Mouse (Mus musculus): ENCODE measurements around the gene Scamp4. TPM values are rescaled to one million over a fixed set of nuclear protein-coding genes. Genes with fewer than 3 reads are reported as not detected.

The Scamp4 gene
- polyA plus RNA-seq (2014; fragmentation: Illumina TruSeq; extraction: RNeasy Lipid Tissue Mini Kit (QIAGEN cat#74804); ENCODE audit: low read depth, low replicate concordance): 1.0 TPM

GRCm38 (mm10) chr10:80602698-80603325 lies at the start of gene Scamp4, which contains the start of gene Adat3:
Scamp4 (plus strand) TSS chr10:80602872.
Adat3 (plus strand) TSS chr10:80602880.

DNA sequence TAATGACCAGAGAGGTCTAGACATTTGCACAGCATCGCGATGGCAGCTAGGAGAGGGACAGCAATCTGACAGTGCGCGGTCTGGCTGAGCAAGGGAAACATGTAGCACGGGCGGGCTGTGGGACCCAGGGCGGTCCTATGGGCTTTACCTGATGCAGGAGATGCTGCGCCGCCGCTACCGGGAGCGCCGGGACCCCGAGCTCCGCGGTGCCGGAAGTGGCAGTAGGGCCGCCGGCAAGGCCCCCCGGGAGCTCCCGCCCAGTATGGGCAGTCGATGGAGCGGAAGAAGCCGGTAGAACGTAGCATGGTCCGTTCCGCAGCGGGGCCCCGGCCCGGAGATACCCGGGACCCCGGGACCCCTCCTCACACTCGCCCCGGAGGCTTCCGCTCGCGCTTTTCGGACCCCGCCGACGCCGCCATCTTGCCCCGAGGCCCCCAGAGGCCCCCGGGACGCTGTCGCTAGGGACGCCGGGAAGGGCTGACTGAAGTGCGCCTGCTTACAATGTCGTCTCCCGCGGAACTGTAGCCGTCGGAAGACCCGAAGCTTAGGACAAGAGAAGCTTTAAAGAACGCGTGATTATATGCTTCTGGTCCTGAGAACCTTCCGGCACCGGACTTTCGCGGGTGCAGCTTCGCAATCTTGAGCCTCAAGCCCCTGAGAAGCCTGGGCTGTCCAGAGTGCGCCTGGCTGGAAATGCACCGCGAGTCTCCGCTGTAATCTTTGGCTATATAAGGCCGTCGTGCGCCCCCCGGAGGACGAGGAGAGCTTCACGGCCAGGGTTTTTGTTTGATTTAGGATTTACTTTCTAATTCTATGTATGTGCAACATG lies 41.3 kb upstream of the Scamp4 start, which contains the start of gene Rexo1:
Gene Rexo1 (minus strand): TSS at position 445 of the 829 bp plus-strand sequence.

DNA sequence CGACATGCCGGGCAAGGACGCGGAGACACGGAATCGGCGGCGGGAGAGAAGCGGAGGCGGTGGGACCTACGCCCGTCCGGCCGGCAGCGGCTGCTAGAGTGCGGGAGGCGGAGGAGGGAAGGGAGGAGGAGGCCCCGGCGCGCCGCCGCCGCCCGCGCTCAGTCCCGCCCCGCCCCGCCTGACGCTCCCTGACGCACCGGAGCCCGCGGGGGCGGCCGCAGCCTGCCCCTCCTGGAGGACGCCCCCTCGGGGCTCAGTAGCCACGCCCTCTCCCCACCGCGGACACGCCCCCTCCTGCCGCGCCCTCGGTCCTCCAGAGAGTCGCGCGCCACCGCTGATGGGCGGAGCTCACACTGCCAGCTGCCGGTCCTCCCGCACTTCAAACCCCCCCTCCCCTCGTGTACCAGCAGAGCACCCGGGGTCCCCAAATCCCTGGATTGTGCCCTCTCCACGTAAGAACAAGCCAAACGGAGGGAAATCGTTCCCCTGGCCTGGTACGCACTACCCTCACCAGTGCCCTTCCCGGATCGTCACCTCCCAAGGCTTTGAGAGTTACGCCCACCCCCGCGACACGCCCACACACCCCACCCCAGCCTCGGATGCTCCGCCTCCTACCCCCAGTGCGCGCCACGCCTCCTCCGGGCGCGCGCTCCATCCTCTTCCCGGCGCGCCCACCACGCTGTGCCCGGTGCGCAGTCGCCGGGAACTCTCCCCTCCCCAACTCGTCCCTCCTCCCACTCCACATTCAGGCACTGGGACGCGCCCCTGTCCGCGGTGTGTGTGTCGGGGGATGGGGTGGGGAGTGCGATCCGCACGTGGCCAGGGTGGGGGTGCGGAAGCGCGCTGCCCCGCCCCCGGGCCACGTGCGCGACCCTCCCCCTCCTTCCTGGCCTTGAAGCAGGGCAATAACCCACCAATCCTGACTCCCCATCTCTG lies 25.2 kb upstream of the Scamp4 start, which contains the start of gene Klf16:
Gene Klf16 (minus strand): TSS at position 127 of the 936 bp plus-strand sequence.

DNA sequence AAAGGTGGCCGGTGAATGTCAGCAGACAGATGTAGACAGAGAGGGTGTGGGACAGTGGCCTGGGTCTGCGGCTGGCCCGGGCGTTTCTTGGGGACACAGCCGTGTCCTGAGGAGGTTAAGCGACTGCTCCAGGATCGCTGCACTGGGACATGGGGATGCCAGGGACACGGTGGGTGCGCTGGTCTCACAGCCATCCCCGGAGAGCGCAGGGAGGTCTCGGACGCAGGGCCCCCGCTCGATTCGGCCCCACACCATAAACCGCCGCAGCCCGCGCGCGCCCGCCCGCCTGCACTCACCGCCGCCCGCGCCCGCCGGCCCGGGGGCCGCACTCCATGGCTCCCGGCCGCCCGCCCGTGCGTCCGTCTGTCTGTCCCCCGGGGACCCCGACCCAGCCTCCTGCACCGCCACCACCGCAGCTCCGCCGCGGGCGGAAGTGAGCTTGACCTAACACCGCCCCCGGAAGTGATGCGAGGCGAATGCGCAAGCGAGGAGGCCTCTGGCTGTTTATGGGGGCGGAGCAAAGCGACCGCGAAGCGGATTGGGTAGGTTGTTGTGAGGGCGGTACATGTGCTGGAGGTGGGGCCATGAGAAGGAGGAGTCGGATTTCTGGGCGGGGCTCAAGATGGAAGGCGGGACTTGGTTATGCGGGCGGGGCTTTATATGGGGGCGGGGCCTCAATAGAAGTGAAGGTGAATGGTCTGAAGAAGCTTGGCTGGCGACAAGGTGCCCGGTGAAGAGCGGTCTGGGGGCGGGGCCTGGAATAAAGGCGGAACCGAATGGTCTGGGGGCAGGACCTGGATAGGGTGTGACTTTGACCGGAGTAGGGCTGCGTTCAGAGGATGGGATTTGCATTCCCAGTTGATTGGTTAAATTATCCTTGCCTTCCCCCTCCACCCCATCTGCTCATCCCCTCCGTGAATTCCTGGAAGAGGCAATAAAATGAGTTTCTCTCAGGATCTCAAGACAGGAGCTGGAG lies 12.5 kb upstream of the Scamp4 start, which contains the start of gene Abhd17a:
Gene Abhd17a (minus strand): TSS at position 463 of the 976 bp plus-strand sequence.

DNA sequence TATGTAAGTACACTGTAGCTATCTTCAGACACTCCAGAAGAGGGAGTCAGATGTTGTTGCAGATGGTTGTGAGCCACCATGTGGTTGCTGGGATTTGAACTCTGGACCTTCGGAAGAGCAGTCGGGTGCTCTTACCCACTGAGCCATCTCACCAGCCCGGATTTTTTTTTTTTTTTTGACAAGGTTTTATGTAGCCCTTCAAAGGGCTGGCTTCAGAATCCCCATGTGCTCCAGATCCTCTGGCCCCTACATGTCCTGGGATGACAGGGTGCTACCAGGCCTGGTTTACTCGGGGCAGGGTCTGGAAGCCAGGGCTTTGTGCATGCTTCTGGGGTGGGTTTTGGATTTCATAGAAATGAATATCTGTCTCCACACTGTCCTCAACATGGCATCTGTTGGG lies 3.0 kb downstream of the Scamp4 start, which contains the start of gene Gm49322:
Gene Gm49322 (plus strand): TSS at position 301 of the 400 bp plus-strand sequence.

GRCm38 (mm10) chr10:80622661-80623456 lies 20.2 kb downstream of the Scamp4 start, which contains the start of gene Csnk1g2:
Csnk1g2 (plus strand) TSS chr10:80622838.

DNA sequence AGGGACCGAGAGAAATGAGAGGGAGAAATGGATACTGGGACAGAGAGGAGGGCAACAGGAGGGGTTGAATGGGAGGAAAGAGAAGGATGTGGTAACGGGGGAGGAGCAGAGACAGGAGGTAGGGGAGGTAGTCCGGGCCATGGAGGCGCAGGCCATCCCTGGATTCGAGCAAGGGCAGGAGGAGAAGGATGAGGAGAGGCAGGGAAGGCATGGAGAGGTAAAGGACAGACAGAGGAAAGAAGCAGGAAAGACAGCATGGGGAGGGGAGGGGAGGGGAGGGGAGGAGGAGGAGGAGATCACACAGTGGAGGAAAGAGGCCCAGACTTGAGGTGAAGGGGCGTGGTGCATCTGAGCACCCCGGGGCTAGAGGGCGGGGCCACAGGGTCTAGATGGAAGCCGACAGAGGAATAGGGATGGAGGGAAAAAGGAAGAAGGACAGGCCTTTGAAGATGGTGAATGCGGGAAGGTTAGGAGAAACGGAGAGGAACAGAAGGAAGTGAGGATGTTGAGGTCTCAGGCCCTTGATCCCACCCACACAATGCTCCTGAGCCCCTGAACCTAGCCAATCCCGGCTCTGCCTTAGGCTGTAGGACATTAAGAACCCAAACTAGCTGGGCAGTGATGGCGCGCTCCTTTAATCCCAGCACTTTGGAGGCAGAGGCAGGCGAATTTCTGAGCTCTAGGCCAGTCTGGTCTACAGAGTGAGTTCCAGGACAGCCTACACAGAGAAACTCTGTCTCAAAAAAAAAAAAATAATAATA lies 54.4 kb downstream of the Scamp4 start, which contains the start of gene Btbd2:
Gene Btbd2 (minus strand): TSS at position 209 of the 761 bp plus-strand sequence.

Other genes starting within 250 kb of the Scamp4 start
- not detected for gene Plk5, start 246.4 kb upstream of the Scamp4 start, polyA plus RNA-seq (2014; fragmentation: Illumina TruSeq; extraction: RNeasy Lipid Tissue Mini Kit (QIAGEN cat#74804); ENCODE audit: low read depth, low replicate concordance)
- 13.4 TPM for gene Mex3d, start 215.2 kb upstream of the Scamp4 start, polyA plus RNA-seq (2014; fragmentation: Illumina TruSeq; extraction: RNeasy Lipid Tissue Mini Kit (QIAGEN cat#74804); ENCODE audit: low read depth, low replicate concordance)
- gene Mbd3, start 203.3 kb upstream of the Scamp4 start, polyA plus RNA-seq (2014; fragmentation: Illumina TruSeq; extraction: RNeasy Lipid Tissue Mini Kit (QIAGEN cat#74804); ENCODE audit: low read depth, low replicate concordance): not detected
- gene Uqcr11, start 196.0 kb upstream of the Scamp4 start, polyA plus RNA-seq (2014; fragmentation: Illumina TruSeq; extraction: RNeasy Lipid Tissue Mini Kit (QIAGEN cat#74804); ENCODE audit: low read depth, low replicate concordance): not detected
- gene Tcf3, start 169.2 kb upstream of the Scamp4 start, polyA plus RNA-seq (2014; fragmentation: Illumina TruSeq; extraction: RNeasy Lipid Tissue Mini Kit (QIAGEN cat#74804); ENCODE audit: low read depth, low replicate concordance): 3.1 TPM
- gene Onecut3, start 108.0 kb upstream of the Scamp4 start, polyA plus RNA-seq (2014; fragmentation: Illumina TruSeq; extraction: RNeasy Lipid Tissue Mini Kit (QIAGEN cat#74804); ENCODE audit: low read depth, low replicate concordance): not detected
- not detected for gene Atp8b3, start 63.7 kb upstream of the Scamp4 start, polyA plus RNA-seq (2014; fragmentation: Illumina TruSeq; extraction: RNeasy Lipid Tissue Mini Kit (QIAGEN cat#74804); ENCODE audit: low read depth, low replicate concordance)
- 0.52 TPM for gene Rexo1, start 41.3 kb upstream of the Scamp4 start, polyA plus RNA-seq (2014; fragmentation: Illumina TruSeq; extraction: RNeasy Lipid Tissue Mini Kit (QIAGEN cat#74804); ENCODE audit: low read depth, low replicate concordance)
- 1.2 TPM for gene Klf16, start 25.6 kb upstream of the Scamp4 start, polyA plus RNA-seq (2014; fragmentation: Illumina TruSeq; extraction: RNeasy Lipid Tissue Mini Kit (QIAGEN cat#74804); ENCODE audit: low read depth, low replicate concordance)
- not detected for gene Abhd17a, start 12.5 kb upstream of the Scamp4 start, polyA plus RNA-seq (2014; fragmentation: Illumina TruSeq; extraction: RNeasy Lipid Tissue Mini Kit (QIAGEN cat#74804); ENCODE audit: low read depth, low replicate concordance)
- not detected for gene Adat3, start within 50 bp of the Scamp4 start, polyA plus RNA-seq (2014; fragmentation: Illumina TruSeq; extraction: RNeasy Lipid Tissue Mini Kit (QIAGEN cat#74804); ENCODE audit: low read depth, low replicate concordance)
- not detected for gene Gm49322, start 3.1 kb downstream of the Scamp4 start, polyA plus RNA-seq (2014; fragmentation: Illumina TruSeq; extraction: RNeasy Lipid Tissue Mini Kit (QIAGEN cat#74804); ENCODE audit: low read depth, low replicate concordance)
- gene Csnk1g2, start 20.0 kb downstream of the Scamp4 start, polyA plus RNA-seq (2014; fragmentation: Illumina TruSeq; extraction: RNeasy Lipid Tissue Mini Kit (QIAGEN cat#74804); ENCODE audit: low read depth, low replicate concordance): 2.0 TPM
- gene Btbd2, start 54.2 kb downstream of the Scamp4 start, polyA plus RNA-seq (2014; fragmentation: Illumina TruSeq; extraction: RNeasy Lipid Tissue Mini Kit (QIAGEN cat#74804); ENCODE audit: low read depth, low replicate concordance): 0.58 TPM
- gene Mknk2, start 75.2 kb downstream of the Scamp4 start, polyA plus RNA-seq (2014; fragmentation: Illumina TruSeq; extraction: RNeasy Lipid Tissue Mini Kit (QIAGEN cat#74804); ENCODE audit: low read depth, low replicate concordance): 3.6 TPM
- 3.9 TPM for gene Mob3a, start 99.1 kb downstream of the Scamp4 start, polyA plus RNA-seq (2014; fragmentation: Illumina TruSeq; extraction: RNeasy Lipid Tissue Mini Kit (QIAGEN cat#74804); ENCODE audit: low read depth, low replicate concordance)
- not detected for gene Izumo4, start 99.3 kb downstream of the Scamp4 start, polyA plus RNA-seq (2014; fragmentation: Illumina TruSeq; extraction: RNeasy Lipid Tissue Mini Kit (QIAGEN cat#74804); ENCODE audit: low read depth, low replicate concordance)
- 9.3 TPM for gene Ap3d1, start 139.4 kb downstream of the Scamp4 start, polyA plus RNA-seq (2014; fragmentation: Illumina TruSeq; extraction: RNeasy Lipid Tissue Mini Kit (QIAGEN cat#74804); ENCODE audit: low read depth, low replicate concordance)
- 3.6 TPM for gene Dot1l, start 152.3 kb downstream of the Scamp4 start, polyA plus RNA-seq (2014; fragmentation: Illumina TruSeq; extraction: RNeasy Lipid Tissue Mini Kit (QIAGEN cat#74804); ENCODE audit: low read depth, low replicate concordance)
- 2.6 TPM for gene Sf3a2, start 195.3 kb downstream of the Scamp4 start, polyA plus RNA-seq (2014; fragmentation: Illumina TruSeq; extraction: RNeasy Lipid Tissue Mini Kit (QIAGEN cat#74804); ENCODE audit: low read depth, low replicate concordance)
- gene Plekhj1, start 195.8 kb downstream of the Scamp4 start, polyA plus RNA-seq (2014; fragmentation: Illumina TruSeq; extraction: RNeasy Lipid Tissue Mini Kit (QIAGEN cat#74804); ENCODE audit: low read depth, low replicate concordance): 2.5 TPM
- not detected for gene Amh, start 202.4 kb downstream of the Scamp4 start, polyA plus RNA-seq (2014; fragmentation: Illumina TruSeq; extraction: RNeasy Lipid Tissue Mini Kit (QIAGEN cat#74804); ENCODE audit: low read depth, low replicate concordance)
- gene Jsrp1, start 210.6 kb downstream of the Scamp4 start, polyA plus RNA-seq (2014; fragmentation: Illumina TruSeq; extraction: RNeasy Lipid Tissue Mini Kit (QIAGEN cat#74804); ENCODE audit: low read depth, low replicate concordance): not detected
- gene Oaz1, start 223.8 kb downstream of the Scamp4 start, polyA plus RNA-seq (2014; fragmentation: Illumina TruSeq; extraction: RNeasy Lipid Tissue Mini Kit (QIAGEN cat#74804); ENCODE audit: low read depth, low replicate concordance): 163 TPM
- 0.76 TPM for gene Lingo3, start 241.2 kb downstream of the Scamp4 start, polyA plus RNA-seq (2014; fragmentation: Illumina TruSeq; extraction: RNeasy Lipid Tissue Mini Kit (QIAGEN cat#74804); ENCODE audit: low read depth, low replicate concordance)